Mouse (Mus musculus): ENCODE data around the gene Lfng. TPM values are rescaled to one million over a fixed set of nuclear protein-coding genes. Genes with fewer than 3 reads are reported as not detected.

Lfng gene
- total RNA-seq, 2 experiments from 2014 or later: 17.0 to 17.1 TPM

GRCm38 (mm10) chr5:140614837-140615236 lies 7.7 kb downstream of the Lfng start:
- no peak for DNase-seq (ENCODE audit: low spot score in 2 of 2)

- DNase-seq (ENCODE audit: low spot score in 2 of 2): no peak
These were observed 8.4 kb downstream of the Lfng start for GRCm38 (mm10) chr5:140615321-140616109.

GRCm38 (mm10) chr5:140616110-140616503 lies 9.0 kb downstream of the Lfng start:
- DNase-seq (ENCODE audit: low spot score in 2 of 2): no peak

DNA sequence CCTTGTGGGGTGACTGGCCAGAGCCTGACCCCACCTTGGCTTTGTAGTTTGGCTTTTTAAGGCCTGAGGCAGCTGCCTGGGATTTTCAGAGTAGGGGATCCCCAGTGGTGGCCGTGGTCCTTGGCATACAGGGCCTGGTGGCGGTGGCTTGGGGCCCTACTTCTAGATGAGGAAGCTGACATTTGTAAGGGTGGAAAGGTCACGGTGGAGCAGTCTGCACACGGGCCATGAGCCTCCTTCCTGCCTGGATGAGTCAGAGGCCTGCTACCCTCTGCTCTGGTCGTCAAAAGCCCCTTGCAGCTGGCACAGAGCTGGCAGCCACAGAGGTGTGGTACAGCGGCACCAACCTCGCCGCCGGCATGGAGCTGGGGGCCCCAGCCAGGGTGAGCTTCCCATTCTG lies 9.6 kb downstream of the Lfng start:
- no peak for DNase-seq (ENCODE audit: low spot score in 2 of 2)

DNA sequence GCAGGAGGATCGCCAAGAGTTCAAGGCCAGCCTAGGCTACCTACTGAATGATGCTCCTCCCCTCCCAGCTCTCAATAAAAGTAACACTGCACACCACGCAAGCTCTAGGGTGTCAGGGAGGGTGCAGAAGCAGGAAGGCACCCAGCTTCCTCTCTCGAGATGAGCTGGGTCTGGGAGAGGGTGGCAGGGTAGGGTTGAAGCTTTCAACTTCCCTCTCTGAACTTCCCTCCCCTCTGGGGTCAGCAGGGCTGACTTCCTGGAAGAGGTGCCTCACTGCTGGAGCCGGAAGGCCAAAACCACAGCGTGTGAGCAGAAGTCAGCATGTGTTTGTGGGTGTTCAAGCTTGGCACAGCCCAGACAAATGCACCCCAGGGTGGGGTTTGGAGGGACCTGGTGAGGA lies 10.6 kb downstream of the Lfng start:
- no peak for DNase-seq (ENCODE audit: low spot score in 2 of 2)

DNA sequence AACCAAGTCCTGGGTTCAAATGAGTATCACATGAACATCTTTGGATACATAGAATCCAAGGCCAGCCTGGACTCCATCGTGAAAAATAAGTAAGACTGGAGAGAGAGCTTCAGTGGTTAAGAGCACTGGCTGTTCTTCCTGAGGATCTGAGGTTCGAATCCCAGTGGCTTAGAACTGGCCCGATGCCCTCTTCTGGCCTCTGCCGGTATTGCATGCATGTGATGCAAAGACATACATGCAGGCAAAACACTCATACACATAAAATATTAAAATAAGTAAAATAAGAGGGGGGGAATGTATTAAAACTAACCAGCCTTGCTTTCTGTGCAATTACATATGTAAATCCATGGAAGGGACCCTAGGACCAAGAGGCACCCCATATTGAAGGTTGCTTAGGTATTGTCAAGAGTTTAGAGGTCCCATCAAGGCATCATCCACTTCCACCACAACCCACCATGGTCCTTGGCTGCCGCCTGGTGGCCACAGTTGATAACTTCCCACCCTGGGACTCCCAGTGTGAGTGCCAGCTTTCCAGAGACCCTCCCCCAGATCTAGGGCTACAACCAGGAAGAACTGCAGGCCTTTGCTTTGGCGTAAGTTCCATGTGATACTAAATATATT lies 12.1 kb downstream of the Lfng start:
- peak; percentile 63 to 71 for DNase-seq (ENCODE audit: low spot score in 2 of 2)

DNA sequence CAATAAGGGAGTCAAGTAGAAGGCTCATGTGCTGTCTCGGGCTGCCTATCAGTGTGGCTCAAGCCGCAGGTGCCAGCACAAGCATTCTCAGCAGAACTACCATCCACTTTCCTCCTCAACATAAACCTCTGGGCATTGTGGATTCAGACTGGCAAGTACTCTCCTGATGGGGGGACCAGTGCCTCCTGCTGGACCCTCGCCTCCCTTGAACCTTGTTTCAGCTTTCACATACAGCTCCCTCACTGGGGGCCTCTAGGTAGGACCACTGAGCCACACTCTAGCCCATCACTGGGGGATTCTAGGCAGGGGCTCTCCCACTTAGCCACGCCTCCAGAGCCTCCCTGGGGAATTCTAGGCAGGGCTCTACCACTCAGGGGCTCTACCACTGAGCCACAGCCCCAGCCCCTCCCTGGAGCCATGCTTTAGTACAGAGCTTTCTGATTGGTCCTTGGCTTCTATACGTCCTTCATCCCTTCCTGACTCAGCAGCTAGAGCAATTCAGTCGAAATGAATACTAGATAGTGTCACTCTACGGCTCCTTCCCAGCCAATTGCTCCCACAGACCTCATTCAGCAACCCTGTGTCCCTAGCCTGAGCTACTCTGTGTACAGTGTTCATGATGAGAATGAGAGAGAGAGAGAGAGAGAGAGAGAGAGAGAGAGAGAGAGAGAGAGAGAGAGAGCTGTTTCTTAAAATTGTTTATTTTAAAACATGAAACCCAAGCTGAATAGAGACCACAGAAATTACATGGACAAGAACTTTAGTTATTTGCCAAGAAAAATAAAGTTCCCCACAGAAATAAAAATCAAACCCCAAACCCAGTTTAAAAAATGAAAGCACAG lies 13.0 kb downstream of the Lfng start:
- no peak for DNase-seq (ENCODE audit: low spot score in 2 of 2)

DNA sequence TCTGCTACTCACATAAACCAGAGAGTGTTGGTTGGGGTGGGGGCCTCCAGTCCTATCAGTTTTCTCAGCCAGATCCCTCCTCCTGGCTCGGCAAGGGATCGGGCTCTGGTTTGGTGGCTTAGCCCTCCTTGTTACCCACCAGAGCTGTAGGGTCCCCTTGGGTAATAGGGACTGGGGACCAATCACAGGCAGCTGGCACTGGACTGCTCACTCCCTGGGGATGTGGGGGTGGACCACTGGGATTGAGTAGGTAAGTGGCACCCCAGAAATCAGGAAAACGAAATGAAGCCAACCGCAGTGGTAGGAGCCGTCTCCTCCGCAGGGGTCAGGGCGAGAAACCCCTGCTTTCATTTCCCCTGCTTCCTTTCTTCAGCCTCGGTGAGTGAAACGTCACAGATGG lies 14.0 kb downstream of the Lfng start:
- DNase-seq (ENCODE audit: low spot score in 2 of 2): no peak

GRCm38 (mm10) chr5:140621517-140621916 lies 14.4 kb downstream of the Lfng start:
- no peak for DNase-seq (ENCODE audit: low spot score in 2 of 2)

- no peak for DNase-seq (ENCODE audit: low spot score in 2 of 2)
These were observed 16.0 kb downstream of the Lfng start for GRCm38 (mm10) chr5:140622978-140623670.

DNA sequence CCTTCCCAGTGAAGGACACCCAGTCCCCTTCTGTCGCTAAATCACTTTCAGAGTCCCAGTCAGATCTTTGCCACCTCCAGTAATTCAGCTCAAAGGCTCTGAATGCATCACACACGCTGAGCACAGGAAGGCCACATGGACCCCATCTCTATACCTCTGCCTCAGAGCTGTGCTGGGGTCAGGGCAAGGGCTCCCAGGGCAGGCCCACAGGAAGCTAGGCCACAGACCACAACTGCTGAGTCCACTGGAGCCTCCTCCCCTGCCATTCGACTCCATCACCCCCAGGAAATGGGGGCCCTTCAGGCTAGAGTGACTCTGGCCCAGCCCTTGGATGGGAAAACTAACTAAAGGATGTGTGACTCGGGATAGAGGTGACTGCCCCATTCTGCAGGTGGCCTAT lies 16.7 kb downstream of the Lfng start:
- no peak for DNase-seq (ENCODE audit: low spot score in 2 of 2)

DNA sequence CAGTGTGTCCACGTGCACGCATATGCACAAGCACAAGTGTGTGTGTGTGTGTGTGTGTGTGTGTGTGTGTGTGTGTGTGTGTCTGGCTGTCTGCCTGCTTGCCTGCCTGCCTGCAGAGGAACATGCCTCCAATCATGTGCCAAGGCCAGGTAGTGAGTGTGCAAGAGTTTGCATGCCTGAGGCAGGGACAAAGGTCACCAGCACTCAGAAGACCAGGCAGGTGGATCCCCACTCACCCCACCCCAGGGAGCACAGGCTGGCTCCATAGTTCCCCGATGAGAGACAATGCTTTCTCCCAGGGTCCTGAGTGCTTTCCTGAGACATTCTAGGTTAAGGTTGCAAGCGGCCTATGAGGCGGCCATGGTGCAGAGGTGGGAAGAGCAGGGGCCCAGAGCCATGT lies 17.1 kb downstream of the Lfng start:
- no peak for DNase-seq (ENCODE audit: low spot score in 2 of 2)

DNA sequence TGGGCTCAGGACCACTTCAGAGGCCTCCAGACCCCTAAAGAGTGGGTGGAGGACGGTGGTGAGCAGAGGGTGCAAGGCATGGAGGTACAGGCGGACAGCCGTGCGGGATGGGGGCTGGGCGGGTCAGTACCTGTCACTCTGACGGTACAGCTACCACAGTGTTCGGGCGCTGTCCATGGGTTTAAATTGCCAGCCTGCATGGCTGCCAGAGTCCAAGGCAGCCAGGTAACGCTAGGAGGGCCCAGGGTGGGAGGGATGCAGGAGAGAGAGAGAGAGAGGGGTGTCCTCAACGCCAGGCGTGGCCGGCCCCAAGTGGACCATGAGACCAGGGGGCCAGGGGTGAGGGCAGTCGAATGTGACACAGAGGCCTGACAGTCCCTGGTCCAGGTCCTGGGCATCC lies 17.8 kb downstream of the Lfng start:
- DNase-seq (ENCODE audit: low spot score in 2 of 2): no peak

- no peak for DNase-seq (ENCODE audit: low spot score in 2 of 2)
These were observed 20.5 kb downstream of the Lfng start for GRCm38 (mm10) chr5:140627580-140627979.

- no peak for DNase-seq (ENCODE audit: low spot score in 2 of 2)
These were observed 21.9 kb downstream of the Lfng start for GRCm38 (mm10) chr5:140628995-140629394.

GRCm38 (mm10) chr5:140633432-140633831 lies 26.3 kb downstream of the Lfng start:
- no peak for DNase-seq (ENCODE audit: low spot score in 2 of 2)

- peak in 1 of 2 experiments; percentile 47 for DNase-seq (ENCODE audit: low spot score in 2 of 2)
These were observed 27.9 kb downstream of the Lfng start for GRCm38 (mm10) chr5:140634798-140635722.

DNA sequence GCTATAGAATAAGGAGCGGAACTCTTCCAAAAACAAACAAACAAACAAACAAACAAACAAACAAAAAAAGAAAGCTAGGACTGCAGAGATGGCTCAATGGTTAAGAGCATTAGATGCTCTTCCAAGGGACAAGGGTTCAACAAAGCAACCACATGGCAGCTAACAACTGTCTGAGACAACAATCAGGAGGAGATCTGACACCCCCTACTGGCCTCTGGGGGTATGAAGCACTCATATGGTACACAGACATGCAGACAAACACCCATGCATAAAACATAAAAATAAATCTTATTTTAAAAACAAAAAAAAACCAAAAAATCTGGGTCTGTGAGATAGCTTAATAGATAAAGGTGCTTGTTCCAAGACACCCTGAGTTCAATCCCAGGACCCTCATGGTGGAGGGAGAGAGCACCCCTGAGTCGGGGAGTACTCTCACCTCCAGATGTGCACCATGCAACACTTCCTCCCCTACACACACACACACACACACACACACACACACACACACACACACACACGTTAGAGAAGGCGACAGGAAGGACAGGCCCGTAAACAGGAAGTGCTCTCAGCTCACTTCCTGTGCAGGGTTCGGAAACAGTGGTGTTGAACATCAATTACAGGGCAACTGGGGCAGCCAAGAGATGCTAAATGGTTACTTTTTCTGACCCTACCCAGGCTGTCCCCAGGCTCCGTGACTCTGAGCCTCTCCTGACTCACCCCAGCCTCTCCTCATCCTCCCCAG lies 29.4 kb downstream of the Lfng start:
- no peak for DNase-seq (ENCODE audit: low spot score in 2 of 2)

GRCm38 (mm10) chr5:140637058-140637410 lies 29.9 kb downstream of the Lfng start:
- no peak for DNase-seq (ENCODE audit: low spot score in 2 of 2)

DNA sequence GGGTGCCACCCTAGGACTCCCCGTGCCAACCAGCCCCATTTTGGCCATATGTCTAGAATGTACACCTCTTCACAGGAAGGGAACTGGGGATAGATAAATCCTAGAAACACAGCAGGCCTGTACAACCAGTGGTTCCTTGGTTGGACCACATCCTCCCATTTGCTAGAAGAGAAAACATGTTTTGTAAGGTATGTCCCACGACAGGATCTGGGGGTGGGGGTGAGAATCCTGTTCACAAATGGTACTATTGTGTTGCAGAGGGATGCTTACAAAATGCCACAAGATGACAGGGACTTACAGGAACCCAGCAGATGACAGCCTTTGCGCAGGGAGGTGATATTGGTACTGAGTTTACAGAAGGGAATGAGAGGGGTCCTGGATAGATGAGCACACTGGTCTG lies 30.9 kb downstream of the Lfng start:
- DNase-seq (ENCODE audit: low spot score in 2 of 2): no peak
